Mouse (Mus musculus): Measurements from ENCODE around the gene Sec13.

DNA sequence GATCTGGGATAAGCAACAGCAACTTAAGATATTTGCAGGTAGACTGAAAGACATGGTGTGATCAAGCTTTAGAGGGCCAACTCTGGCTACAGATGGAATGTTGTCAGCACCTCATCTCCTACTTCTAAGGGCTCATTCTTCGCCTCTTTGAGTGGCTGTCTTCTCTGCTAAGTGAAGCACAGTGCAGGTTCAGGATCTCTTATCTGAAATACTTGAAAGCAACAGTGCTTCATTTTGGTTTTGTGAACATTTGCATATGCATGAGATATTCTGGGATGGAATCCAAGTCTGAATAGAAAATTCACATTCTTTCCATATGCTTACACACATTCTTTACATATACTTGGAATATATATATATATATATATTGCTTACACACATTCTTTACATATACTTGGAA lies 1.8 kb upstream of the Sec13 start:
- TF ChIP-seq POLR2A (IDR thresholded peaks at IDR 0.05; ENCODE audit: insufficient read depth, low read depth, low read length) (no peak), CTCF (IDR thresholded peaks at IDR 0.05; ENCODE audit: insufficient read depth, low read depth, low read length) (no peak)

All from olfactory bulb, adult 2 months (tissue).